Mouse (Mus musculus) heart, embryonic 14.5 days (tissue): ENCODE results near the gene Rufy4. TPM values are rescaled to one million over a fixed set of nuclear protein-coding genes. Genes with fewer than 3 reads are reported as not detected.
A peak's percentile ranks its signal among the peaks of the same experiment; 100 is the strongest.

ENCODE experiments used
- ATAC-seq: fragments of 200-750 bp; cut with Nextera tagmentation; 2 replicates; pipeline ENCODE4 v1.8.0; 2017; ENCODE audit warnings: low read depth, moderate TSS enrichment; ENCODE audit not compliant: insufficient number of reproducible peaks, insufficient read depth, low FRiP score
- H3K27ac ChIP-seq, 2 experiments: fragments of 200-500 bp in 1 of 2; fragments of 300-500 bp in 1 of 2; sonication (generic) in 1 of 2; replicated peaks in 1 of 2; 2 replicates each; pipeline ENCODE4 v1.5.1; 2012 to 2014; ENCODE audit warnings: low read depth in 2 of 2, low read length in 2 of 2, control low read depth in 1 of 2, mild to moderate bottlenecking in 1 of 2, mixed read lengths in 1 of 2; ENCODE audit not compliant: control insufficient read depth in 1 of 2, insufficient read depth in 1 of 2
- H3K27me3 ChIP-seq: fragments of 300-500 bp; sonication (generic); 2 replicates; pipeline ENCODE4 v1.6.1; 2014; ENCODE audit warnings: mild to moderate bottlenecking, low read length, control low read depth; ENCODE audit not compliant: control insufficient read depth, insufficient read depth
- H3K36me3 ChIP-seq: fragments of 300-500 bp; sonication (generic); 2 replicates; pipeline ENCODE4 v1.6.1; 2014; ENCODE audit warnings: mild to moderate bottlenecking, control low read depth, low read length, mixed read lengths; ENCODE audit not compliant: control insufficient read depth, insufficient read depth
- H3K4me1 ChIP-seq, 2 experiments: fragments of 200-500 bp in 1 of 2; fragments of 300-500 bp in 1 of 2; sonication (generic) in 1 of 2; 2 replicates each; pipeline ENCODE4 v1.6.1; 2012 to 2014; ENCODE audit warnings: low read length in 2 of 2, control low read depth in 1 of 2, mixed read lengths in 1 of 2; ENCODE audit not compliant: control insufficient read depth in 2 of 2, insufficient read depth in 2 of 2
- H3K4me2 ChIP-seq: fragments of 300-500 bp; sonication (generic); 2 replicates; pipeline ENCODE4 v1.6.1; 2014; ENCODE audit warnings: mild to moderate bottlenecking, low read length
- H3K4me3 ChIP-seq, 2 experiments: fragments of 200-500 bp in 1 of 2; fragments of 300-500 bp in 1 of 2; sonication (generic) in 1 of 2; 2 replicates each; pipeline ENCODE4 v1.5.1; 2012 to 2014; ENCODE audit warnings: low read length in 2 of 2, mild to moderate bottlenecking in 2 of 2, control low read depth in 1 of 2, low read depth in 1 of 2, moderate library complexity in 1 of 2; ENCODE audit not compliant: control insufficient read depth in 1 of 2, insufficient read depth in 1 of 2
- H3K9ac ChIP-seq: fragments of 300-500 bp; sonication (generic); 2 replicates; pipeline ENCODE4 v1.6.1; 2014; ENCODE audit warnings: mild to moderate bottlenecking, low read length
- H3K9me3 ChIP-seq: fragments of 300-500 bp; sonication (generic); 2 replicates; pipeline ENCODE4 v1.6.1; 2016; ENCODE audit warnings: low read length, control low read depth; ENCODE audit not compliant: control insufficient read depth
- WGBS: fragments of 180-500 bp; shearing (Covaris S2); extraction: QIAGEN DNeasy Blood & Tissue Kit; methylation state at CpG from one replicate; pipeline ENCODE4 v1.1.7; 2014; 5-methylcytosine and 5-hydroxymethylcytosine counted together
- polyA plus RNA-seq: library from polyadenylated mRNA; unstranded; fragments of >200 nt; fragmentation: Nextera tagmentation; extraction: Ambion mirVana; gene quantifications from 2 replicates; pipeline ENCODE4 v1.2.1, GENCODE M21; 2014

The Rufy4 gene
- polyA plus RNA-seq, 1 experiment from 2014 or later, result 0.22 TPM

- Histone ChIP-seq H3K9ac (no peak overlapping the region), H3K27ac (no peak overlapping the region), H3K27me3 (no peaks in the 10 kb centered on the region), H3K9me3 (no peaks in the 10 kb centered on the region), H3K36me3 (no peaks in the 10 kb centered on the region), H3K4me1 (no peaks in the 10 kb centered on the region; a peak in 1 of 4 replicates), H3K4me2 (no peak overlapping the region), H3K4me3 (no peak overlapping the region)
- no peak for ATAC-seq
- 45% methylated on average over 3 of the region's 3 CpGs for WGBS
These were observed 47.4 kb downstream of the Rufy4 start for GRCm38 (mm10) chr1:74172722-74173121.

- no peak for ATAC-seq
- WGBS, result 63% methylated on average over 4 of the region's 4 CpGs
- Histone ChIP-seq H3K9ac (no peak overlapping the region), H3K27me3 (no peaks in the 10 kb centered on the region), H3K27ac (no peak overlapping the region), H3K4me1 (peaks cover 10 to 16% of the 10 kb centered on the region in 2 experiments), H3K4me3 (no peak overlapping the region), H3K4me2 (no peak overlapping the region), H3K9me3 (no peaks in the 10 kb centered on the region), H3K36me3 (no peaks in the 10 kb centered on the region)
These were observed 50.4 kb downstream of the Rufy4 start for GRCm38 (mm10) chr1:74175731-74176130.

GRCm38 (mm10) chr1:74178618-74179017 is 53.3 kb downstream of the Rufy4 start:
- WGBS, result 55% methylated on average over 3 of the region's 3 CpGs
- Histone ChIP-seq H3K9me3 (no peaks in the 10 kb centered on the region), H3K9ac (no peak overlapping the region), H3K27ac (no peak overlapping the region), H3K4me1 (peaks cover 11 to 20% of the 10 kb centered on the region in 2 experiments), H3K4me3 (no peak overlapping the region), H3K36me3 (no peaks in the 10 kb centered on the region), H3K4me2 (no peak overlapping the region), H3K27me3 (no peaks in the 10 kb centered on the region)
- no peak for ATAC-seq

GRCm38 (mm10) chr1:74179624-74180408 is 54.5 kb downstream of the Rufy4 start:
- H3K27me3 ChIP-seq, result no peaks in the 10 kb centered on the region
- WGBS, result 27% methylated on average over 9 of the region's 9 CpGs
- H3K4me1 ChIP-seq, result peaks cover 11 to 20% of the 10 kb centered on the region in 2 experiments
- no peak overlapping the region for H3K9ac ChIP-seq
- H3K4me2 ChIP-seq, result no peak overlapping the region
- peak overlapping the region; percentile 43 to 68 for H3K27ac ChIP-seq
- ATAC-seq, result peak; percentile 81
- H3K36me3 ChIP-seq, result no peaks in the 10 kb centered on the region
- H3K9me3 ChIP-seq, result no peaks in the 10 kb centered on the region
- H3K4me3 ChIP-seq, result no peak overlapping the region

GRCm38 (mm10) chr1:74181462-74181861 is 56.1 kb downstream of the Rufy4 start:
- H3K4me1 ChIP-seq, result peaks cover 11 to 20% of the 10 kb centered on the region in 2 experiments
- H3K4me2 ChIP-seq, result no peak overlapping the region
- WGBS, result 62% methylated on average over 2 of the region's 2 CpGs
- no peak overlapping the region for H3K27ac ChIP-seq
- no peak overlapping the region for H3K4me3 ChIP-seq
- H3K9ac ChIP-seq, result no peak overlapping the region
- no peaks in the 10 kb centered on the region for H3K36me3 ChIP-seq
- H3K9me3 ChIP-seq, result no peaks in the 10 kb centered on the region
- H3K27me3 ChIP-seq, result no peaks in the 10 kb centered on the region
- ATAC-seq, result no peak

GRCm38 (mm10) chr1:74183006-74183405 is 57.7 kb downstream of the Rufy4 start:
- no peak overlapping the region for H3K4me2 ChIP-seq
- no peaks in the 10 kb centered on the region for H3K9me3 ChIP-seq
- H3K4me1 ChIP-seq, result peaks cover 11 to 20% of the 10 kb centered on the region in 2 experiments
- H3K27me3 ChIP-seq, result no peaks in the 10 kb centered on the region
- WGBS, result 46% methylated on average over 2 of the region's 2 CpGs
- H3K4me3 ChIP-seq, result no peak overlapping the region
- ATAC-seq, result no peak
- H3K27ac ChIP-seq, result no peak overlapping the region
- H3K36me3 ChIP-seq, result no peaks in the 10 kb centered on the region
- H3K9ac ChIP-seq, result no peak overlapping the region

- H3K9ac ChIP-seq, result no peak overlapping the region
- no peaks in the 10 kb centered on the region for H3K27me3 ChIP-seq
- H3K4me1 ChIP-seq, result no peaks in the 10 kb centered on the region
- H3K36me3 ChIP-seq, result no peaks in the 10 kb centered on the region
- no peak overlapping the region for H3K27ac ChIP-seq
- WGBS, result 88% methylated on average over 7 of the region's 7 CpGs
- H3K4me2 ChIP-seq, result no peak overlapping the region
- H3K4me3 ChIP-seq, result no peak overlapping the region
- H3K9me3 ChIP-seq, result no peaks in the 10 kb centered on the region
- no peak for ATAC-seq
These were observed 65.1 kb downstream of the Rufy4 start for GRCm38 (mm10) chr1:74190471-74190870.

- Histone ChIP-seq H3K9ac (no peak overlapping the region), H3K27me3 (no peaks in the 10 kb centered on the region), H3K36me3 (no peaks in the 10 kb centered on the region), H3K9me3 (no peaks in the 10 kb centered on the region), H3K4me1 (no peaks in the 10 kb centered on the region), H3K4me2 (no peak overlapping the region), H3K4me3 (no peak overlapping the region), H3K27ac (no peak overlapping the region)
- no peak for ATAC-seq
- WGBS, result 68% methylated on average over 2 of the region's 2 CpGs
These were observed 67.4 kb downstream of the Rufy4 start for GRCm38 (mm10) chr1:74192711-74193110.
